Mouse (Mus musculus) forebrain, embryonic 14.5 days (tissue): ENCODE results near the gene Nfatc2. TPM values are rescaled to one million over a fixed set of nuclear protein-coding genes. Genes with fewer than 3 reads are reported as not detected.

ENCODE experiments used
- ATAC-seq: fragments of 200-750 bp; cut with Nextera tagmentation; 2 replicates; pipeline ENCODE4 v1.8.0; 2017; ENCODE audit warnings: mild to moderate bottlenecking, moderate library complexity
- DNase-seq: peaks from one replicate; pipeline ENCODE4 v3.0.0-alpha.2; 2015; ENCODE audit warnings: low spot score
- H3K27ac ChIP-seq: fragments of 300-500 bp; sonication (generic); 2 replicates; pipeline ENCODE4 v1.5.1; 2014; ENCODE audit warnings: low read depth, mild to moderate bottlenecking, control low read depth, low read length, moderate library complexity
- H3K27me3 ChIP-seq: fragments of 300-500 bp; sonication (generic); replicated peaks from 2 replicates; pipeline ENCODE4 v1.6.1; 2014; ENCODE audit warnings: low read length, control low read depth, mixed read lengths; ENCODE audit not compliant: control insufficient read depth, insufficient read depth
- H3K36me3 ChIP-seq: fragments of 300-500 bp; sonication (generic); 2 replicates; pipeline ENCODE4 v1.6.1; 2014; ENCODE audit warnings: low read length, control low read depth; ENCODE audit not compliant: control insufficient read depth, insufficient read depth
- H3K4me1 ChIP-seq: fragments of 300-500 bp; sonication (generic); 2 replicates; pipeline ENCODE4 v1.6.1; 2014; ENCODE audit warnings: antibody characterized with exemption, low read length, control low read depth; ENCODE audit not compliant: control insufficient read depth, insufficient read depth
- H3K4me2 ChIP-seq: fragments of 300-500 bp; sonication (generic); 2 replicates; pipeline ENCODE4 v1.6.1; 2014; ENCODE audit warnings: mild to moderate bottlenecking, control low read depth, low read length
- H3K4me3 ChIP-seq: fragments of 300-500 bp; sonication (generic); 2 replicates; pipeline ENCODE4 v1.5.1; 2014; ENCODE audit warnings: low read depth, low read length, control low read depth
- H3K9ac ChIP-seq: fragments of 300-500 bp; sonication (generic); 2 replicates; pipeline ENCODE4 v1.6.1; 2014; ENCODE audit warnings: mild to moderate bottlenecking, low read length, control low read depth, moderate library complexity
- H3K9me3 ChIP-seq: fragments of 300-500 bp; sonication (generic); replicated peaks from 2 replicates; pipeline ENCODE4 v1.6.1; 2016; ENCODE audit warnings: low read length, control low read depth, mixed read lengths; ENCODE audit not compliant: control insufficient read depth
- WGBS: fragments of 180-500 bp; shearing (Covaris S2); extraction: QIAGEN DNeasy Blood & Tissue Kit; methylation state at CpG from one replicate; pipeline ENCODE4 v1.1.7; 2014; 5-methylcytosine and 5-hydroxymethylcytosine counted together
- polyA plus RNA-seq: library from polyadenylated mRNA; unstranded; fragments of >200 nt; fragmentation: Nextera tagmentation; extraction: Ambion mirVana; gene quantifications from 2 replicates; pipeline ENCODE4 v1.2.1, GENCODE M21; 2014

Nfatc2 gene
- polyA plus RNA-seq, 1 experiment from 2014 or later, result 1.2 TPM

DNA sequence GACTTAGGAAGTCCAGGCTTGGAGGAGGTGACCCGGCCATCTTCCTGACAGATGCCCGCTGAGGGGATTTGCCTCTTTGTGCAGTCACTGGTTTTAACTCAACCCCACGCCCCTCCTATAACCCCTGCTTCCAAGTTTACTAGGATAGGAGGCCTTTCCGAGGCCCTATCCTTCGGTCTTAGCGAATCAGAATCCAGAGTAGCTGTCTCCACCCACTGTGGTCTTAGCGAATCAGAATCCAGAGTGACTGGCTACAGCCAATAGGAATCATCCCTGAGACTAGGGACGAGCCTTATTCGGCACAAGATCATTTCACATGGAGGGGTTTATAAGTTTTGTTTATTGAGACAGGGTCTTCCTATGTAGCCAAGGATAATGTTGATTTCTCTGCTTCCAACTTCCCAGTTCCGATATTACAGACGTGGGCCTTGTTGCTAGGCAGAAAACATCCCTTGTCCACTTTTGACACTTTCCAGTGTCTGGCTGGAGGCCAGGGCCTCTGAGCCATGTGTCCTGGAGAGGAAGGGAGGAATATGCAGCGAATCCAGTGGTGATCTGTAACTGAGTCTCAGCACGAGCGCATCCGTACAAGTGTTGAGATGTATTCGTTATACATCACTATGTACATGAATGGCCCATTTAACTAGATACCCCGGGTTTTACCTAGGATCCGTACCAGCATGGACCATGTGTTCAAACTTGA, 12.9 kb upstream of the Nfatc2 start:
- no peaks in the 10 kb centered on the region for H3K9me3 ChIP-seq
- 76% methylated on average over 18 of the region's 18 CpGs for WGBS
- no peaks in the 10 kb centered on the region for H3K27me3 ChIP-seq
- H3K27ac ChIP-seq, result no peak overlapping the region
- no peak overlapping the region for H3K4me3 ChIP-seq
- ATAC-seq (no peak), DNase-seq (no peak)
- no peak overlapping the region for H3K4me2 ChIP-seq
- H3K36me3 ChIP-seq, result no peaks in the 10 kb centered on the region
- H3K9ac ChIP-seq, result no peak overlapping the region
- H3K4me1 ChIP-seq, result no peaks in the 10 kb centered on the region; the same call in 1 of the 2 replicates

DNA sequence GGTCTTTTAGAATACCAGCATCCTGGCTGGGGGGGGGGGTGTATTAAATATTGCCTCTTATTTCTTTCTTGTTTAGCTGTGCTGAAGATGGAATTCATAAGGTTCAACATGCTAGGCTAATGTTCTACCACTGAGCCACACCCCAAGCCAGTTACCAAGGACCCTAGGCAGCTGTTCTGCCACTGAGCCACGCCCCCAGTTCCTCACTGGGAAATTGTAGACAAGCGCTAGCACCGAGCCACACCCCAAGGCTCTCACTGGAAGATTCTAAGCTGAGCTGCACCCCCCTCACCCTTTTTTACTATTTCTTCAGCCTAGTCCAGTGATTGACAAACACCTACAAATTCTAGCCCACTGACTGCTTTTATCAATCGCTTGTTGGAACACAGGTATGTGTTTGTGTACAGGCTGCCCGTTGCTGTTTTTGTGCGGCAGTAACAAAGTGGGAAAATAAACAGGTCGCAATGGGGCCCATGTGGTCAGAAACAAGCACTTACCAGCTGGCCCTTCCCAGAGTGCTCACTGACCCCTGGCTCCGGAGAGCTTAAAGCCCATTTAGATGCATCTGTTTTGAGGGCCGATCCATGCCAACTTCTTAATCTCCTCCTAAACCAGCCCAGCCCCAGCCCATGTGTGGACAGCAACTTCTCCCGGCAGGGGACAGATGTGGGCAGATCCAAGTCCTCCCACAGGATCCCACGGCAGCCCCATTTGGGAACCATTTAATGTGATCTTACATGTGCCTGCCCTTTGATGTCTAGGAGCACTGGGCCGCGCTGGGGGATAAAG, 11.8 kb upstream of the Nfatc2 start:
- no peak overlapping the region for H3K4me2 ChIP-seq
- no peak overlapping the region for H3K27ac ChIP-seq
- ATAC-seq (no peak), DNase-seq (no peak)
- H3K9ac ChIP-seq, result no peak overlapping the region
- no peaks in the 10 kb centered on the region; the same call in 1 of the 2 replicates for H3K4me1 ChIP-seq
- H3K27me3 ChIP-seq, result no peaks in the 10 kb centered on the region
- H3K4me3 ChIP-seq, result no peak overlapping the region
- H3K36me3 ChIP-seq, result no peaks in the 10 kb centered on the region
- 49% methylated on average over 13 of the region's 13 CpGs for WGBS
- H3K9me3 ChIP-seq, result no peaks in the 10 kb centered on the region

DNA sequence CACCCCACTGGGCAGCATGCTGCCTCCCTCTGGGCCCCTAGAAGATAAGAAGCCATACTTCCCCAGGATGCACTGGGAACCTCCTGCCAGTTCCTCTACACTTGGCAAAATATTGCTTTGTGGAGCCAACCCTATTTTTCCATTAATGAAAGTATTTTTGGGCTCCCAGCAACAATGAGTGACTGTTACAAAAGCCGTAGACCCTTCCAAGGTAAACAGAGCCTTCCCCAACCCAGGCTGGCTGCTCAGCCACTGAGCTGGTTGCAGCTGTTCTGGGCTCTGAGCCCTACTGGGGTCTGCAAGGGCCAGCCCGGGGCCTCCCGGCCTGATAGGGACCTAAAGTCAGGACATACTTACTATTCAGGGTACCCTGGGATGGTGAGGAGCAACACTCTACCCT, 9.5 kb upstream of the Nfatc2 start:
- H3K27ac ChIP-seq, result no peak overlapping the region
- no peaks in the 10 kb centered on the region for H3K9me3 ChIP-seq
- no peaks in the 10 kb centered on the region; the same call in 1 of the 2 replicates for H3K4me1 ChIP-seq
- no peak overlapping the region for H3K4me3 ChIP-seq
- H3K27me3 ChIP-seq, result no peaks in the 10 kb centered on the region
- ATAC-seq (no peak), DNase-seq (no peak)
- no peaks in the 10 kb centered on the region for H3K36me3 ChIP-seq
- no peak overlapping the region for H3K9ac ChIP-seq
- H3K4me2 ChIP-seq, result no peak overlapping the region
- WGBS, result 87% methylated on average over 3 of the region's 3 CpGs

DNA sequence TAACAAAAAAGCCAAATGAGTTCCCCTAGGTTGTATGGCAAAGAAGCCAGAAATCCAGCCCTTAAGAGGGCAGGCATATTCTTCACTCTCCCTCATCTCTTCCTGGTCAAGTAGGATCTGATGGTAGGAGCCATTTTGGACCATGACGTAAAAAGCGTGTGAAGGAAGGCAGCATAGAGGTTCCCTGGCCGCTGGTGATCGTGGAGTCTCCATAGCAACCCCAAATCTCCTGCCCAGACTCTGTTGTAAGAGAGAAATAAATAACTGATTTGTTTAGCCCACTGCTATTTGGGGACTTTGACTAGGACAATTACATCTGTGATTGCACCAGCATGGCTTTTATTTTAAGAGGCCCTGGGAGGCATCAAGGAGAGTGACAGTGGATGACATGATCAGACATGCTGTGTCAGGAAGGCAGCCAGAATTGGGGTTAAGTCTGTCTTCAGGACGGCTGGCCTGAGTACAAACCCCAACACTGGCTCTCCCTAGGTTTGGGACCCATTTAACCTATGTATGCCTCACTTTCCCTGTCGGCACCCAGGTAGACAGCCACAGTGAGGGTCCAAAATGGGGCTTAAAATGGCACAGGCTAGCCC, 8.3 kb upstream of the Nfatc2 start:
- ATAC-seq (no peak), DNase-seq (no peak)
- WGBS, result 44% methylated on average over 6 of the region's 6 CpGs
- Histone ChIP-seq H3K9ac (no peak overlapping the region), H3K27me3 (no peaks in the 10 kb centered on the region), H3K4me3 (no peak overlapping the region), H3K27ac (no peak overlapping the region), H3K9me3 (no peaks in the 10 kb centered on the region), H3K4me2 (no peak overlapping the region), H3K4me1 (no peaks in the 10 kb centered on the region; the same call in 1 of the 2 replicates), H3K36me3 (no peaks in the 10 kb centered on the region)

DNA sequence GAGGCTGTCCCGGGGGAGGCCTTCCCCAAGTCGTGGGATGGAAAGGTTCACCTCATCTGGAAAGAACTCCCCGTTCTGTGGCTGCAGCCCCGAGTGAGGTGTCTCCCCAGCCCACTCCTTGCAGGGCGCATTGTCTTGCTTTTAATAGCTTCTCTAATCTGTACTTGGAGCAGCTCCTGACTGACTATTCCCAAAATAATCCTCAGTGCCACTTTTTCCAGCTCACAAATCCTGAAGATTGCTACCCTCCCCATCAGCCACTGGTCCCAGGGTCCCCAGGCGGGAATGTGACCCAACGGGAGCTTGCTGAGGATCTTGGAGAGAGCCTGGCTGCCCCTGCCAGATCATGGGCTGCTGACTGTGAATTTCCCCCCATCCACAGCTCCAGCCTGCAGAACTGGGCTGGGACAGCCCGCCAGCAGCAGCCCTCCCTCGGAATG, 6.7 kb upstream of the Nfatc2 start:
- Histone ChIP-seq H3K36me3 (no peaks in the 10 kb centered on the region), H3K9me3 (no peaks in the 10 kb centered on the region), H3K4me3 (no peak overlapping the region), H3K4me2 (no peak overlapping the region), H3K4me1 (no peaks in the 10 kb centered on the region; the same call in 1 of the 2 replicates), H3K9ac (no peak overlapping the region), H3K27ac (no peak overlapping the region), H3K27me3 (peaks cover 3% of the 10 kb centered on the region)
- no peak for ATAC-seq
- WGBS, result 63% methylated on average over 9 of the region's 9 CpGs
- no peak for DNase-seq

DNA sequence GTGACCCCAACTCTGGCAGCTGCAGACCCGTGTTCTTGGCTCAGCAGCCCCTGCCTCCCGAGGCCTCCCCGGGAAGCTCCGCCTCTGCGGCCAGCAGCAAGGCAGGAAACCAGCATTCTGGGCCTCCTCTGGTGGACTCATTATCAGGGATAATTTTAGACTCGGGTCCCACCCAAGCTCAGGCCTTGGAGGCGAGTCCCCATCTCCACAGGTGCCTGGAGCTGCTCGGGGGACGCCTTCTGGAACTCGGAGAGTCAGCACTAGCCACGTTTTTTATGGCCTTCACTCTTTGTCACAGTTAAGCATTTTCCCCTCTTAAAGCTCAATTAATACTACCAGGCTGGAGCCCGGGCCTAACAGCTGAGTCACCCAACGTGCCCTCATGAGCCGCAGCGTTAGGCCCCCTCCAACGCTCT, 3.2 kb upstream of the Nfatc2 start:
- DNase-seq (no peak), ATAC-seq (no peak)

DNA sequence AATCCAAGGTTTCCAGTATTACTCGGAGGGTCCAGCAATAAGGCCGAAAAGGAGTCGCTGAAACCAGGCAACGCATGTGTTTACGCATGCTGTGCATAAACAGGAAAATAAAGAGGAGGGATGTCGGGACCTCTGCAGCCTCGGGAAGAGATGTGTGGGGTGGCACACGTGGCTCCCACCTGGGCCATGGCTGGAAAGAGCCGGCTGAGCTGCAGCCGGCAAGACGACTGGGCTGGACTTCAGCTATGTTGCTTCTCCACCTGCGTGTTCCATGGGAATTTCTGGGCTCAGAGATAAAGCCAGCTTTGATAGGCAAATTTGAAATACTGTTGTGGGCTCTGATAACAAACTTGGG, 907 bp upstream of the Nfatc2 start:
- Histone ChIP-seq H3K36me3 (no peaks in the 10 kb centered on the region), H3K27me3 (peaks cover 25% of the 10 kb centered on the region), H3K9ac (0 out of 2 replicates have a peak overlapping the region, but pooled peaks have one; percentile 64), H3K4me1 (peaks cover 7% of the 10 kb centered on the region; the same call in 1 of the 2 replicates), H3K9me3 (no peaks in the 10 kb centered on the region), H3K4me2 (peak overlapping the region; percentile 87), H3K27ac (no peak overlapping the region), H3K4me3 (no peak overlapping the region; the same call in 1 of the 2 replicates)
- DNase-seq, result no peak
- WGBS, result 29% methylated on average over 12 of the region's 12 CpGs
- ATAC-seq, result no peak

More for the DNA sequence above, 3.2 kb upstream of the Nfatc2 start:
- Histone ChIP-seq H3K4me3 (no peak overlapping the region), H3K27me3 (peaks cover 25% of the 10 kb centered on the region), H3K36me3 (no peaks in the 10 kb centered on the region), H3K9me3 (no peaks in the 10 kb centered on the region), H3K9ac (no peak overlapping the region), H3K4me1 (peaks cover 7% of the 10 kb centered on the region; the same call in 1 of the 2 replicates), H3K27ac (no peak overlapping the region), H3K4me2 (no peak overlapping the region)
- WGBS, result 53% methylated on average over 16 of the region's 16 CpGs

DNA sequence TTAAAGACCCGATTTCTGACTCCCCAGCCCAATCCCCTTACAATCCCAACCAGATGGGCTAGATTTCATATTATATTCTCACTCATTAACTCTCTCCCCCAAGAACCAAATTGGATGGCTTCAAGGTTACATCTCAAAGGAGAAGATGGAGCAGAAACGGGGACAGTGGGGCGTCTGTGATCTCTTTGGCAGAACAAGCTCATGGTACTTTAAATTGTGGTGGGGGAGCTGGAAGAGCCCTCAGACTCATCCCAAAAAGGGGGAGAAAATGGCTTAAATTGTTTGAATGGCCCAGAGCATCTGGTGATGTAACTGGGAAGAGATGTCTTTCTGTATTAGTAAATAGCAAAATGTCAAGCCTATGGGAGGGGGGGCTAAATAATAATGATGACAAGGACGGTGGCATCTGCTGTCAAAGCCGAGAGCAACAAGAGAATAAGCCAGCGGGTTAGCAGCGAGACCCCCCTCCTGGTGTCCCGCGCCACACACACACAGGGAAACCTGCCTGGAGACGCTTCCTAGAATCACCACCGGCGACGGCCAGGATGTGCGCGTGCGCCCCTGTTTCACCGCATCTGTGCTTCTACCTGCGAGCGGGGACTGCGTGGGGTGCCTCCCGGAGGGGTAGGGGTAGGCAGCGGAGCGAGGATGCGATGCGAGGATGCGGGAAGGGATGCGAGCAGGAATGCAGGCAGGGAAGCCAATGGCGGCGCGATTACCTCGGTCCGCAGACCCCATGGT, 537 bp downstream of the Nfatc2 start:
- Histone ChIP-seq H3K36me3 (no peaks in the 10 kb centered on the region), H3K27ac (peak overlapping the region; percentile 14; the same call in 1 of the 2 replicates), H3K4me1 (peaks cover 7% of the 10 kb centered on the region; the same call in 1 of the 2 replicates), H3K27me3 (peaks cover 25% of the 10 kb centered on the region), H3K4me2 (peak overlapping the region; percentile 87), H3K9me3 (no peaks in the 10 kb centered on the region), H3K4me3 (peak overlapping the region; percentile 44), H3K9ac (peak overlapping the region; percentile 64)
- ATAC-seq (peak; percentile 74), DNase-seq (peak; percentile 66)
- WGBS, result 1% methylated on average over 32 of the region's 32 CpGs
